Mouse (Mus musculus) ES-E14 (cell line): ENCODE measurements at regions not wholly inside any gene's neighbourhood (a gene's known extent, or its start where the extent isn't known, plus 50 kb on each side); places are given as distances from the start of the nearest gene placed in this dataset.

Experiments
- DNase-seq: peaks from one replicate; pipeline ENCODE4 v3.0.0-alpha.2; 2013; ENCODE audit warnings: low read depth, low spot score
- H3K27ac ChIP-seq: 2 replicates; pipeline ENCODE4 v1.5.1; 2012; ENCODE audit warnings: low read depth, mild to moderate bottlenecking, low read length, moderate library complexity, mixed read lengths; ENCODE audit not compliant: poor library complexity, insufficient read depth, severe bottlenecking
- H3K36me3 ChIP-seq: 2 replicates; pipeline ENCODE4 v1.6.1; 2012; ENCODE audit warnings: mild to moderate bottlenecking, low read length, moderate library complexity, mixed read lengths; ENCODE audit not compliant: control insufficient read depth, poor library complexity, insufficient read depth, severe bottlenecking
- H3K4me1 ChIP-seq, 2 experiments: fragments of 150-350 bp in 1 of 2; sonication (generic) in 1 of 2; 2 replicates each; pipeline ENCODE4 v1.6.1; 2012; ENCODE audit warnings: low read length in 2 of 2, mild to moderate bottlenecking in 1 of 2, mixed read lengths in 1 of 2; ENCODE audit not compliant: control insufficient read depth in 2 of 2, insufficient read depth in 2 of 2, poor library complexity in 1 of 2
- H3K4me3 ChIP-seq, 2 experiments: fragments of 150-350 bp in 1 of 2; sonication (generic) in 1 of 2; 2 replicates each; pipeline ENCODE4 v1.5.1; 2012; ENCODE audit warnings: low read length in 2 of 2, low read depth in 1 of 2, mild to moderate bottlenecking in 1 of 2, mixed read lengths in 1 of 2; ENCODE audit not compliant: insufficient read depth in 1 of 2, poor library complexity in 1 of 2, severe bottlenecking in 1 of 2
- H3K9ac ChIP-seq: 2 replicates; pipeline ENCODE4 v1.6.1; 2012; ENCODE audit warnings: low read depth, mild to moderate bottlenecking, low read length, mixed read lengths; ENCODE audit not compliant: poor library complexity, insufficient read depth, severe bottlenecking
- H3K9me3 ChIP-seq: fragments of 150-350 bp; sonication (generic); 2 replicates; pipeline ENCODE4 v1.6.1; 2012; ENCODE audit warnings: low read depth, mild to moderate bottlenecking, low read length; ENCODE audit not compliant: control insufficient read depth, insufficient read depth
- HCFC1 ChIP-seq: IDR thresholded peaks from 2 replicates; pipeline ENCODE4 v1.6.1; 2012; ENCODE audit warnings: low read length, inconsistent platforms, borderline replicate concordance; ENCODE audit not compliant: insufficient read depth
- ZNF384 ChIP-seq: IDR thresholded peaks from 2 replicates; pipeline ENCODE4 v1.6.1; 2012; ENCODE audit warnings: low read depth, low read length, inconsistent platforms
- in situ Hi-C, 2 experiments: fragments of 600-800 bp; cut with MboI; formaldehyde crosslinking; loops; one replicate each; pipeline ENCODE4 v1.15.1; 2025; ENCODE audit warnings: low sequenced_read_pairs in 2 of 2, inconsistent platforms in 1 of 2; ENCODE audit not compliant: unreplicated experiment in 2 of 2

DNA sequence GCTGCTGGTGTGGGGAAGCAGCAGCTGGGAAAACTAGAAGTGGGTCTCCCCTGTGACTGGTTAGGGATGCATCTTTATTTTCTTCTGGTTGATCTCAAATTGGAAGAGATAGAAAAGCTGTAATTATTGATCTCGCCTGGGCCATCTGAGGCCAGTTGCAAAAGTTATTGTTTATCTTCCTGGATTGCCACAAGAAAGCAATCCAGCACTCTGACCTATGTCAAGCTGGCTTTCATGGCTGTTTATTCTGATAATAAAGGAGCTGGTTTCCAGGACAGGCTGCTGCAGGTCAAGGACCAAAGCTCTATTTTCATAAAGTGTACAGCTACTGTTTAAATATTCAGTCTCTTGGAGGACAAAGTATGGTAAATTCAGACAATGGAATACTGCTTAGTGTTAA, 112.5 kb downstream of the Gm10604 start:
- DNase-seq, result no peak

More for the DNA sequence above, 112.5 kb downstream of the Gm10604 start:
- Histone ChIP-seq H3K9me3 (no peaks in the 10 kb centered on the region), H3K9ac (no peak overlapping the region), H3K4me3 (no peak overlapping the region), H3K27ac (no peak overlapping the region), H3K4me1 (no peaks in the 10 kb centered on the region), H3K36me3 (no peaks in the 10 kb centered on the region)
- TF ChIP-seq HCFC1 (no peak), ZNF384 (no peak)
- in situ Hi-C loops, result no loop called here
